Mouse (Mus musculus) cerebellum, adult 8-10 months (tissue): ENCODE results near the gene Kcna6.

ENCODE experiments used
- DNase-seq: peaks from one replicate; pipeline ENCODE4 v3.0.0; 2022

Kcna6 gene

GRCm38 (mm10) chr6:126740211-126741142 is at the start of gene Kcna6:
TSS of gene Kcna6 (minus strand) at chr6:126740674.
- DNase-seq = no peak

GRCm38 (mm10) chr6:126788863-126789262 is 48.4 kb upstream of the Kcna6 start:
- no peak for DNase-seq

- no peak for DNase-seq
Observed at GRCm38 (mm10) chr6:126784206-126784605, 43.7 kb upstream of the Kcna6 start.

- no peak for DNase-seq
Observed at GRCm38 (mm10) chr6:126783651-126784066, 43.2 kb upstream of the Kcna6 start.

- no peak for DNase-seq
Observed at GRCm38 (mm10) chr6:126783056-126783455, 42.6 kb upstream of the Kcna6 start.

- DNase-seq = no peak
Observed at GRCm38 (mm10) chr6:126777889-126778288, 37.4 kb upstream of the Kcna6 start.

- DNase-seq = no peak
Observed at GRCm38 (mm10) chr6:126773873-126774272, 33.4 kb upstream of the Kcna6 start.

GRCm38 (mm10) chr6:126772326-126772725 is 31.9 kb upstream of the Kcna6 start:
- DNase-seq = no peak

GRCm38 (mm10) chr6:126770146-126770731 is 29.8 kb upstream of the Kcna6 start:
- DNase-seq = no peak

GRCm38 (mm10) chr6:126768957-126769665 is 28.6 kb upstream of the Kcna6 start:
- no peak for DNase-seq

- no peak for DNase-seq
Observed at GRCm38 (mm10) chr6:126767610-126768532, 27.4 kb upstream of the Kcna6 start.

- no peak for DNase-seq
Observed at GRCm38 (mm10) chr6:126766552-126766951, 26.1 kb upstream of the Kcna6 start.

- DNase-seq = no peak
Observed at GRCm38 (mm10) chr6:126764563-126765091, 24.2 kb upstream of the Kcna6 start.

GRCm38 (mm10) chr6:126761362-126761761 is 20.9 kb upstream of the Kcna6 start:
- no peak for DNase-seq

- no peak for DNase-seq
Observed at GRCm38 (mm10) chr6:126755729-126756411, 15.4 kb upstream of the Kcna6 start.

GRCm38 (mm10) chr6:126752520-126752919 is 12.0 kb upstream of the Kcna6 start:
- DNase-seq = no peak

GRCm38 (mm10) chr6:126745888-126746287 is 5.4 kb upstream of the Kcna6 start:
- no peak for DNase-seq

- no peak for DNase-seq
Observed at GRCm38 (mm10) chr6:126742610-126743009, 2.1 kb upstream of the Kcna6 start.

- DNase-seq = peak; percentile 7
Observed at GRCm38 (mm10) chr6:126739326-126740210, 906 bp downstream of the Kcna6 start.

GRCm38 (mm10) chr6:126736996-126737395 is 3.5 kb downstream of the Kcna6 start:
- no peak for DNase-seq
